Mouse (Mus musculus) liver, embryonic 12.5 days (tissue): ENCODE data around the gene Pkn1. TPM values are rescaled to one million over a fixed set of nuclear protein-coding genes. Genes with fewer than 3 reads are reported as not detected.

ENCODE experiments used
- ATAC-seq: fragments of 200-750 bp; cut with Nextera tagmentation; 2 replicates; pipeline ENCODE4 v1.8.0; 2017; ENCODE audit warnings: moderate number of reproducible peaks, mild to moderate bottlenecking, moderate library complexity
- H3K27ac ChIP-seq: fragments of 300-500 bp; sonication (generic); 2 replicates; pipeline ENCODE4 v1.5.1; 2016; ENCODE audit warnings: mild to moderate bottlenecking
- H3K27me3 ChIP-seq: fragments of 300-500 bp; sonication (generic); replicated peaks from 2 replicates; pipeline ENCODE4 v1.6.1; 2016; ENCODE audit warnings: mild to moderate bottlenecking, moderate library complexity
- H3K36me3 ChIP-seq: fragments of 300-500 bp; sonication (generic); 2 replicates; pipeline ENCODE4 v1.6.1; 2016; ENCODE audit warnings: mild to moderate bottlenecking, moderate library complexity
- H3K4me1 ChIP-seq: fragments of 300-500 bp; sonication (generic); 2 replicates; pipeline ENCODE4 v1.6.1; 2016
- H3K4me2 ChIP-seq: fragments of 300-500 bp; sonication (generic); 2 replicates; pipeline ENCODE4 v1.6.1; 2016; ENCODE audit warnings: mild to moderate bottlenecking, moderate library complexity
- H3K4me3 ChIP-seq: fragments of 300-500 bp; sonication (generic); 2 replicates; pipeline ENCODE4 v1.5.1; 2016; ENCODE audit warnings: mild to moderate bottlenecking, moderate library complexity
- H3K9ac ChIP-seq: fragments of 300-500 bp; sonication (generic); 2 replicates; pipeline ENCODE4 v1.6.1; 2016; ENCODE audit warnings: mild to moderate bottlenecking, moderate library complexity
- H3K9me3 ChIP-seq: fragments of 300-500 bp; sonication (generic); replicated peaks from 2 replicates; pipeline ENCODE4 v1.6.1; 2016; ENCODE audit warnings: mild to moderate bottlenecking, moderate library complexity
- WGBS: fragments of 180-500 bp; shearing (Covaris S2); methylation state at CpG from one replicate; pipeline ENCODE4 v1.1.7; 2016; ENCODE audit not compliant: insufficient replicate concordance; 5-methylcytosine and 5-hydroxymethylcytosine counted together
- polyA plus RNA-seq: library from polyadenylated mRNA; unstranded; fragments of >200 nt; fragmentation: Nextera tagmentation; extraction: Ambion mirVana; gene quantifications from 2 replicates; pipeline ENCODE4 v1.2.1, GENCODE M21; 2016

The Pkn1 gene
- polyA plus RNA-seq, 1 experiment from 2014 or later: 19.5 TPM

- 84% methylated on average over 12 of the region's 12 CpGs for WGBS
- H3K27ac ChIP-seq: no peak overlapping the region
- 0 out of 2 replicates have a peak, but pooled peaks cover 14% of the 10 kb centered on the region for H3K4me1 ChIP-seq
- H3K36me3 ChIP-seq: peaks cover 84% of the 10 kb centered on the region
- no peaks in the 10 kb centered on the region for H3K9me3 ChIP-seq
- ATAC-seq: no peak
- no peak overlapping the region for H3K9ac ChIP-seq
- H3K4me2 ChIP-seq: no peak overlapping the region
- H3K27me3 ChIP-seq: no peaks in the 10 kb centered on the region
- H3K4me3 ChIP-seq: no peak overlapping the region
Observed at GRCm38 (mm10) chr8:83722631-83723030, 23.7 kb upstream of the Pkn1 start.

- no peak overlapping the region for H3K9ac ChIP-seq
- H3K36me3 ChIP-seq: peaks cover 87% of the 10 kb centered on the region
- H3K9me3 ChIP-seq: no peaks in the 10 kb centered on the region
- H3K27me3 ChIP-seq: no peaks in the 10 kb centered on the region
- no peak overlapping the region for H3K4me2 ChIP-seq
- no peak overlapping the region for H3K4me3 ChIP-seq
- 88% methylated on average over 25 of the region's 25 CpGs for WGBS
- peaks cover 26% of the 10 kb centered on the region for H3K4me1 ChIP-seq
- no peak for ATAC-seq
- H3K27ac ChIP-seq: no peak overlapping the region
Observed at GRCm38 (mm10) chr8:83721405-83722025, 22.5 kb upstream of the Pkn1 start.

GRCm38 (mm10) chr8:83719693-83720092, 20.7 kb upstream of the Pkn1 start:
- 85% methylated on average over 2 of the region's 2 CpGs for WGBS
- no peak overlapping the region for H3K9ac ChIP-seq
- H3K36me3 ChIP-seq: peaks cover 69% of the 10 kb centered on the region
- H3K4me2 ChIP-seq: no peak overlapping the region
- H3K9me3 ChIP-seq: no peaks in the 10 kb centered on the region
- H3K27ac ChIP-seq: no peak overlapping the region
- H3K27me3 ChIP-seq: no peaks in the 10 kb centered on the region
- H3K4me1 ChIP-seq: peaks cover 33% of the 10 kb centered on the region
- H3K4me3 ChIP-seq: no peak overlapping the region
- no peak for ATAC-seq

- H3K27ac ChIP-seq: no peak overlapping the region
- peaks cover 33% of the 10 kb centered on the region for H3K4me1 ChIP-seq
- H3K4me3 ChIP-seq: no peak overlapping the region
- no peak for ATAC-seq
- H3K36me3 ChIP-seq: peaks cover 62% of the 10 kb centered on the region
- H3K9me3 ChIP-seq: no peaks in the 10 kb centered on the region
- H3K27me3 ChIP-seq: no peaks in the 10 kb centered on the region
- H3K4me2 ChIP-seq: no peak overlapping the region
- no peak overlapping the region for H3K9ac ChIP-seq
- WGBS: 80% methylated on average over 2 of the region's 2 CpGs
Observed at GRCm38 (mm10) chr8:83719048-83719447, 20.1 kb upstream of the Pkn1 start.

- 25% methylated on average over 2 of the region's 2 CpGs for WGBS
Observed at GRCm38 (mm10) chr8:83716563-83716962, 17.6 kb upstream of the Pkn1 start.

GRCm38 (mm10) chr8:83715771-83716170, 16.8 kb upstream of the Pkn1 start:
- Histone ChIP-seq H3K36me3 (peaks cover 30% of the 10 kb centered on the region), H3K4me1 (peaks cover 32% of the 10 kb centered on the region), H3K27ac (peak overlapping the region; percentile 89), H3K4me2 (peak overlapping the region; percentile 73), H3K9ac (peak overlapping the region; percentile 81), H3K27me3 (no peaks in the 10 kb centered on the region), H3K4me3 (peak overlapping the region; percentile 95), H3K9me3 (no peaks in the 10 kb centered on the region)
- WGBS: under 1% methylated on average over 17 of the region's 17 CpGs
- no peak for ATAC-seq

More at GRCm38 (mm10) chr8:83716563-83716962, 17.6 kb upstream of the Pkn1 start:
- ATAC-seq: peak; percentile 23
- H3K9ac ChIP-seq: peak overlapping the region; percentile 81
- no peaks in the 10 kb centered on the region for H3K27me3 ChIP-seq
- H3K4me3 ChIP-seq: peak overlapping the region; percentile 95
- peak overlapping the region; percentile 89 for H3K27ac ChIP-seq
- no peaks in the 10 kb centered on the region for H3K9me3 ChIP-seq
- H3K4me2 ChIP-seq: peak overlapping the region; percentile 73
- H3K36me3 ChIP-seq: peaks cover 38% of the 10 kb centered on the region
- H3K4me1 ChIP-seq: peaks cover 32% of the 10 kb centered on the region

GRCm38 (mm10) chr8:83715031-83715690, 16.2 kb upstream of the Pkn1 start, which contains the start of gene Ddx39:
Gene Ddx39, plus strand, starts transcription at chr8:83715177.
- WGBS: under 1% methylated on average over 63 of the region's 63 CpGs
- H3K4me2 ChIP-seq: peak within 1 kb of the TSS; percentile 73
- ATAC-seq: peak; percentile 99
- no peaks in the 10 kb centered on the region for H3K27me3 ChIP-seq
- peak within 1 kb of the TSS; percentile 95 for H3K4me3 ChIP-seq
- H3K4me1 ChIP-seq: peaks cover 32% of the 10 kb centered on the region
- H3K9me3 ChIP-seq: no peaks in the 10 kb centered on the region
- H3K36me3 ChIP-seq: peaks cover 24% of the 10 kb centered on the region
- peak within 1 kb of the TSS; percentile 81 for H3K9ac ChIP-seq
- peak within 1 kb of the TSS; percentile 89 for H3K27ac ChIP-seq

- ATAC-seq: peak; percentile 1; the same call in 1 of the 2 replicates
- Histone ChIP-seq H3K4me2 (peak overlapping the region; percentile 73), H3K36me3 (peaks cover 19% of the 10 kb centered on the region), H3K9ac (no peak overlapping the region), H3K4me1 (peaks cover 32% of the 10 kb centered on the region), H3K27ac (peak overlapping the region; percentile 89; the same call in 1 of the 2 replicates), H3K9me3 (no peaks in the 10 kb centered on the region), H3K27me3 (no peaks in the 10 kb centered on the region), H3K4me3 (peak overlapping the region; percentile 95)
- 16% methylated on average over 8 of the region's 8 CpGs for WGBS
Observed at GRCm38 (mm10) chr8:83714676-83715030, 15.7 kb upstream of the Pkn1 start.

GRCm38 (mm10) chr8:83707554-83707953, 8.6 kb upstream of the Pkn1 start:
- Histone ChIP-seq H3K36me3 (no peaks in the 10 kb centered on the region), H3K9me3 (no peaks in the 10 kb centered on the region), H3K4me2 (no peak overlapping the region), H3K4me1 (no peaks in the 10 kb centered on the region), H3K27me3 (peaks cover 6% of the 10 kb centered on the region; the same call in 1 of the 2 replicates), H3K27ac (no peak overlapping the region), H3K9ac (no peak overlapping the region), H3K4me3 (no peak overlapping the region)
- no peak for ATAC-seq
- 62% methylated on average over 8 of the region's 8 CpGs for WGBS

GRCm38 (mm10) chr8:83706411-83706810, 7.4 kb upstream of the Pkn1 start:
- H3K27me3 ChIP-seq: peaks cover 6% of the 10 kb centered on the region; the same call in 1 of the 2 replicates
- H3K27ac ChIP-seq: no peak overlapping the region

GRCm38 (mm10) chr8:83703426-83703825, 4.4 kb upstream of the Pkn1 start:
- H3K36me3 ChIP-seq: no peaks in the 10 kb centered on the region
- peaks cover 6% of the 10 kb centered on the region; the same call in 1 of the 2 replicates for H3K27me3 ChIP-seq
- peaks cover 23% of the 10 kb centered on the region for H3K4me1 ChIP-seq
- no peak overlapping the region for H3K9ac ChIP-seq
- no peak overlapping the region for H3K4me3 ChIP-seq
- no peak overlapping the region for H3K27ac ChIP-seq
- no peak for ATAC-seq
- WGBS: 61% methylated on average over 4 of the region's 4 CpGs
- H3K4me2 ChIP-seq: no peak overlapping the region
- 0 out of 2 replicates have a peak, but pooled peaks cover 6% of the 10 kb centered on the region for H3K9me3 ChIP-seq

More at GRCm38 (mm10) chr8:83706411-83706810, 7.4 kb upstream of the Pkn1 start:
- Histone ChIP-seq H3K36me3 (no peaks in the 10 kb centered on the region), H3K4me1 (no peaks in the 10 kb centered on the region), H3K9me3 (0 out of 2 replicates have a peak, but pooled peaks cover 4% of the 10 kb centered on the region), H3K4me2 (no peak overlapping the region), H3K4me3 (no peak overlapping the region), H3K9ac (no peak overlapping the region)
- no peak for ATAC-seq
- WGBS: 46% methylated on average over 5 of the region's 5 CpGs

- no peak for ATAC-seq
- Histone ChIP-seq H3K9ac (0 out of 2 replicates have a peak overlapping the region, but pooled peaks have one; percentile 12), H3K27me3 (peaks cover 6% of the 10 kb centered on the region; the same call in 1 of the 2 replicates), H3K4me2 (no peak overlapping the region), H3K4me3 (no peak overlapping the region), H3K36me3 (no peaks in the 10 kb centered on the region), H3K9me3 (0 out of 2 replicates have a peak, but pooled peaks cover 6% of the 10 kb centered on the region), H3K27ac (peak overlapping the region; percentile 10; the same call in 1 of the 2 replicates), H3K4me1 (peaks cover 51% of the 10 kb centered on the region)
- WGBS: 65% methylated on average over 9 of the region's 9 CpGs
Observed at GRCm38 (mm10) chr8:83700423-83701085, 1.6 kb upstream of the Pkn1 start.
